ENCODE assay signal across 8 mouse cellular contexts in the genomic region with DNA sequence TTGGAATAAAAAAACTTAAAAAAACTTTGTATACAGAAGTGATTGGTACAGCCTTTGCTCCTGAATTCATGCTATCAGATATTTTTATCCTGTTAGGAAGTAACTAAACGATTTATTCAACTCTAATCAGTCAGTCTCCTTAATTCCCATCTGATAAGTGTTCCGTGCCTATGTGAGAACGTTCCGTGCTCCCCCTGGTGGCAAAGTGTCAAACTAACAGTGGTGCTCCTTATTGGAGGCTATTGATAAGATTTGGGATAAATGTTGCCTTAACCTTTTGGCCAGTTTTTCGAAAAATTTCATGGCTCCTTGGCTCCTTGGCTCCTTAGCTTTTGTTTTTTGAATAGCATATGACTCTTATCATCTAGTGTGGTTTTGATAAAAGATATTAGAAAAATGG.
DNase-seq lines count a peak whose midpoint lies in the region; ATAC-seq and TF ChIP-seq lines count a peak whose summit lies in the region.

No protein-coding gene starts in this region.

- no peaks in the 10 kb centered on the region for H3K36me3 ChIP-seq in hindbrain, embryonic 11.5 days (ENCODE audit: control insufficient read depth, insufficient read depth, low read length)
- no peaks in the 10 kb centered on the region for H3K36me3 ChIP-seq in hindbrain, embryonic 16.5 days (ENCODE audit: control insufficient read depth, insufficient read depth, low read length)
- no peaks in the 10 kb centered on the region for H3K36me3 ChIP-seq in thymus, adult 2 months (ENCODE audit: control insufficient read depth, insufficient read depth, low read length)

- no peaks in the 10 kb centered on the region; the same call in 1 of the 2 replicates for H3K27me3 ChIP-seq in hindbrain, embryonic 11.5 days (ENCODE audit: control insufficient read depth, insufficient read depth, low read length)
- no peaks in the 10 kb centered on the region for H3K27me3 ChIP-seq in hindbrain, embryonic 16.5 days (replicated peaks; ENCODE audit: control insufficient read depth, insufficient read depth, low read length)
- H3K27me3 ChIP-seq in thymus, adult 2 months (ENCODE audit: control insufficient read depth, insufficient read depth, low read length): no peaks in the 10 kb centered on the region

- H3K27ac ChIP-seq in hindbrain, embryonic 11.5 days (ENCODE audit: low read depth, low read length): no peak overlapping the region
- no peak overlapping the region for H3K27ac ChIP-seq in hindbrain, embryonic 16.5 days (ENCODE audit: low read depth, low read length)
- H3K27ac ChIP-seq in thymus, adult 2 months (ENCODE audit: control insufficient read depth, insufficient read depth, low read length): no peak overlapping the region

- H3K9ac ChIP-seq in hindbrain, embryonic 11.5 days (ENCODE audit: low read depth, low read length): no peak overlapping the region
- H3K9ac ChIP-seq in hindbrain, embryonic 16.5 days (ENCODE audit: low read depth, low read length): no peak overlapping the region

- no peak for TF ChIP-seq POLR2A in thymus, adult 2 months (IDR thresholded peaks at IDR 0.05; ENCODE audit: control insufficient read depth, extremely low read depth, insufficient read depth, low read length, poor library complexity)

- H3K9me3 ChIP-seq in hindbrain, embryonic 11.5 days (ENCODE audit: control insufficient read depth, low read length): no peaks in the 10 kb centered on the region
- H3K9me3 ChIP-seq in hindbrain, embryonic 16.5 days (ENCODE audit: control insufficient read depth, low read length): no peaks in the 10 kb centered on the region

- no peak for TF ChIP-seq CTCF in thymus, adult 2 months (IDR thresholded peaks at IDR 0.05; ENCODE audit: borderline replicate concordance, control insufficient read depth, extremely low read depth, insufficient read depth, low read length, poor library complexity)

- no peak for ATAC-seq in hindbrain, embryonic 11.5 days (ENCODE audit: low FRiP score)
- no peak for ATAC-seq in hindbrain, embryonic 16.5 days

- 18% methylated on average over 5 of the region's 5 CpGs for WGBS in hindbrain, embryonic 11.5 days
- 10% methylated on average over 5 of the region's 5 CpGs for WGBS in hindbrain, embryonic 16.5 days
- 4% methylated on average over 5 of the region's 5 CpGs for WGBS in thymus, adult 2 months

- H3K4me1 ChIP-seq in hindbrain, embryonic 11.5 days (replicated peaks; ENCODE audit: control insufficient read depth, insufficient read depth, low read length): no peaks in the 10 kb centered on the region
- no peaks in the 10 kb centered on the region for H3K4me1 ChIP-seq in hindbrain, embryonic 16.5 days (ENCODE audit: control insufficient read depth, insufficient read depth, low read depth, low read length)
- H3K4me1 ChIP-seq in thymus, adult 2 months (replicated peaks; ENCODE audit: control insufficient read depth, insufficient read depth, low read length): no peaks in the 10 kb centered on the region

- no peak overlapping the region for H3K4me2 ChIP-seq in hindbrain, embryonic 11.5 days (replicated peaks; ENCODE audit: low read depth, low read length)
- no peak overlapping the region for H3K4me2 ChIP-seq in hindbrain, embryonic 16.5 days (ENCODE audit: low read length)

- intact Hi-C loops in gastrocnemius, postnatal 14 days (cut with DNase I; ENCODE audit: low total_unique reads): loop anchor here (10.0 kb wide), 1 partner anchor 151 kb away; no protein-coding TSS in a partner anchor

- H3K4me3 ChIP-seq in hindbrain, embryonic 11.5 days (ENCODE audit: low read depth, low read length): no peak overlapping the region
- H3K4me3 ChIP-seq in hindbrain, embryonic 16.5 days (ENCODE audit: low read length): no peak overlapping the region
- no peak overlapping the region for H3K4me3 ChIP-seq in thymus, adult 2 months (ENCODE audit: control insufficient read depth, insufficient read depth, low read length)

- DNase-seq in hindbrain, embryonic 11.5 days (ENCODE audit: low spot score): peak; percentile 72
- DNase-seq in Muller cell, postnatal 12 days (ENCODE audit: inconsistent ontology term): peak; percentile 25
- peak; percentile 77 to 80 for DNase-seq in cerebellum, postnatal 10 days
- DNase-seq in gastrocnemius, postnatal 14 days: peak; percentile 50
- peak; percentile 16 to 62 for DNase-seq in layer of hippocampus, postnatal 14 days (ENCODE audit: low spot score in 2 of 2)
- DNase-seq in mesoderm, embryonic 11.5 days (ENCODE audit: low read depth, low spot score): peak; percentile 43
- DNase-seq in thymus, adult 2 months: peak; percentile 46

Comparison
In these comparisons a context has a peak if more than half of its experiments do, and no peak if none do; other contexts are left out.
1. DNase-seq: peak in every context shown above with its lines; median percentile 78 in cerebellum, postnatal 10 days; 72 in hindbrain, embryonic 11.5 days; 50 in gastrocnemius, postnatal 14 days; 46 in thymus, adult 2 months; 43 in mesoderm, embryonic 11.5 days; 39 in layer of hippocampus, postnatal 14 days; 25 in Muller cell, postnatal 12 days.